Mouse (Mus musculus) heart, embryonic 11.5 days (tissue): Measurements from ENCODE around the gene Gm49673. TPM values are rescaled to one million over a fixed set of nuclear protein-coding genes. Genes with fewer than 3 reads are reported as not detected.
"Not testable (repeated sequence)": the region's sequence is repeated elsewhere in the genome, so short reads cannot be mapped to it uniquely, and the experiment has no call there.

Experiments
- ATAC-seq: fragments of 200-750 bp; cut with Nextera tagmentation; replicated peaks from 2 replicates; pipeline ENCODE4 v1.8.0; 2017; ENCODE audit warnings: moderate library complexity; ENCODE audit not compliant: insufficient number of reproducible peaks, low FRiP score, low TSS enrichment
- H3K27ac ChIP-seq: fragments of 300-500 bp; sonication (generic); 2 replicates; pipeline ENCODE4 v1.5.1; 2014; ENCODE audit warnings: mild to moderate bottlenecking, low read depth, low read length
- H3K27me3 ChIP-seq: fragments of 300-500 bp; sonication (generic); 2 replicates; pipeline ENCODE4 v1.6.1; 2014; ENCODE audit warnings: mild to moderate bottlenecking, low read length, mixed read lengths; ENCODE audit not compliant: control insufficient read depth, insufficient read depth
- H3K36me3 ChIP-seq: fragments of 300-500 bp; sonication (generic); 2 replicates; pipeline ENCODE4 v1.6.1; 2014; ENCODE audit warnings: mild to moderate bottlenecking, low read length, moderate library complexity, mixed read lengths; ENCODE audit not compliant: control insufficient read depth, insufficient read depth
- H3K4me1 ChIP-seq: fragments of 300-500 bp; sonication (generic); 2 replicates; pipeline ENCODE4 v1.6.1; 2014; ENCODE audit warnings: low read length; ENCODE audit not compliant: control insufficient read depth, insufficient read depth
- H3K4me2 ChIP-seq: fragments of 300-500 bp; sonication (generic); 2 replicates; pipeline ENCODE4 v1.6.1; 2014; ENCODE audit warnings: mild to moderate bottlenecking, moderate library complexity
- H3K4me3 ChIP-seq: fragments of 300-500 bp; sonication (generic); 2 replicates; pipeline ENCODE4 v1.5.1; 2014; ENCODE audit warnings: low read depth, low read length
- H3K9ac ChIP-seq: fragments of 300-500 bp; sonication (generic); 2 replicates; pipeline ENCODE4 v1.6.1; 2014; ENCODE audit warnings: mild to moderate bottlenecking, low read depth, low read length, moderate library complexity
- H3K9me3 ChIP-seq: fragments of 300-500 bp; sonication (generic); replicated peaks from 2 replicates; pipeline ENCODE4 v1.6.1; 2016; ENCODE audit warnings: low read length; ENCODE audit not compliant: control insufficient read depth
- whole genome bisulfite sequencing: fragments of 180-500 bp; shearing (Covaris S2); extraction: QIAGEN DNeasy Blood & Tissue Kit; methylation state at CpG from one replicate; pipeline ENCODE4 v1.1.7; 2014; ENCODE audit not compliant: insufficient replicate concordance; 5-methylcytosine and 5-hydroxymethylcytosine counted together
- polyA plus RNA-seq: library from polyadenylated mRNA; unstranded; fragments of >200 nt; fragmentation: Nextera tagmentation; extraction: Ambion mirVana; gene quantifications from 2 replicates; pipeline ENCODE4 v1.2.1, GENCODE M21; 2014

The Gm49673 gene
- polyA plus RNA-seq, 1 experiment from 2014 or later = not detected

- ATAC-seq, H3K36me3 ChIP-seq, H3K4me3 ChIP-seq, H3K27me3 ChIP-seq, H3K4me2 ChIP-seq, H3K4me1 ChIP-seq, H3K9ac ChIP-seq, H3K27ac ChIP-seq, H3K9me3 ChIP-seq: not testable (repeated sequence)
- no CpG with 5 or more reads among the region's 3 CpGs for WGBS
These were observed 24.6 kb downstream of the Gm49673 start for GRCm38 (mm10) chr17:8122974-8123373.

DNA sequence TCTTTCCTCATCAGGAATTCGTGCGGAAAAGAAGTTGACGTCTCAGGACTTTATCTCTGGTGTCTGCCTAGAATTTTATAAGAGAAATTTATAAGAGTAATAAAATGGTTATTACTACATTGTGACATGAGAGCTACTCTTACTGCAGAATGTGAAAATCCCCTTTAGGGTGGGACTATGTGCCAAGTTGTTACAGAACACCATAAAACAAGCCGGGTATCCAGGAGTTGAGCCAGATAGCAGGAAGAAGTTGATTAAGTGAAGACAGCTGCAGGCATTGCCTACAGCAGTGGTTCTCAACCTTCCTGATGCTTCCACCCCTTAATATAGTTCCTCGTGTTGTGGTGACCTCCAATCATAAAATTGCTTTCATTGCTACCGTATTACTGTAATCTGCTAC is 30.7 kb downstream of the Gm49673 start:
- ATAC-seq, H3K27me3 ChIP-seq, H3K4me1 ChIP-seq, H3K9ac ChIP-seq, H3K4me3 ChIP-seq, H3K27ac ChIP-seq, H3K36me3 ChIP-seq, H3K9me3 ChIP-seq, H3K4me2 ChIP-seq: not testable (repeated sequence)
- no CpG with 5 or more reads among the region's 6 CpGs for WGBS

- not testable (repeated sequence) for H3K27me3 ChIP-seq, H3K4me1 ChIP-seq, H3K4me2 ChIP-seq, H3K9ac ChIP-seq, H3K27ac ChIP-seq, H3K4me3 ChIP-seq, ATAC-seq, H3K9me3 ChIP-seq, H3K36me3 ChIP-seq
- WGBS = 67% methylated on average over 6 of the region's 11 CpGs
These were observed 31.2 kb downstream of the Gm49673 start for GRCm38 (mm10) chr17:8116378-8116777.

DNA sequence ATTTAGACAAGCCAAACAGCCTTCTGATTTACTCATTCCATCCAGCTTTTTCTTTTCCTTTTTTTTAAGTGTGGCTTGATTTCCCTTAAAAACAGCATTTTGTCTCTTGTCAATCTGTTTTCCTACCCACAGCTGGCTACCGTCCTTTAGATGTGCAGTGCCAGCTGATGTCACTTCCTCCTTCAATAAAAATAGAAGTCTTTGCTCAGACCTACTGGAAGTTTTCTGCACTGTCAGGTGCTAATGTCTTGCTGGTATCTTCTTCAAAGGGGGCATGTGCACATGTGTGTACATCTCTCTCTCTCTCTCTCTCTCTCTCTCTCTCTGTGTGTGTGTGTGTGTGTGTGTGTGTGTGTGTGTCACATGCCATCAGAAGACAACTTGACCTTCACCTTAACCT is 35.4 kb downstream of the Gm49673 start:
- no CpG with 5 or more reads among the region's 1 CpGs for WGBS
- not testable (repeated sequence) for H3K9me3 ChIP-seq, H3K27me3 ChIP-seq, H3K36me3 ChIP-seq, ATAC-seq, H3K4me3 ChIP-seq, H3K9ac ChIP-seq, H3K4me1 ChIP-seq, H3K27ac ChIP-seq, H3K4me2 ChIP-seq

- not testable (repeated sequence) for H3K4me2 ChIP-seq, H3K4me3 ChIP-seq, H3K9ac ChIP-seq, ATAC-seq, H3K4me1 ChIP-seq, H3K9me3 ChIP-seq, H3K27me3 ChIP-seq, H3K27ac ChIP-seq, H3K36me3 ChIP-seq
- WGBS = 34% methylated on average over 2 of the region's 6 CpGs
These were observed 46.3 kb downstream of the Gm49673 start for GRCm38 (mm10) chr17:8101297-8101609.

GRCm38 (mm10) chr17:8100405-8101296 is 46.9 kb downstream of the Gm49673 start:
- H3K27ac ChIP-seq, ATAC-seq, H3K9me3 ChIP-seq, H3K4me2 ChIP-seq, H3K27me3 ChIP-seq, H3K4me1 ChIP-seq, H3K9ac ChIP-seq, H3K36me3 ChIP-seq, H3K4me3 ChIP-seq: not testable (repeated sequence)
- WGBS = 43% methylated on average over 6 of the region's 26 CpGs

DNA sequence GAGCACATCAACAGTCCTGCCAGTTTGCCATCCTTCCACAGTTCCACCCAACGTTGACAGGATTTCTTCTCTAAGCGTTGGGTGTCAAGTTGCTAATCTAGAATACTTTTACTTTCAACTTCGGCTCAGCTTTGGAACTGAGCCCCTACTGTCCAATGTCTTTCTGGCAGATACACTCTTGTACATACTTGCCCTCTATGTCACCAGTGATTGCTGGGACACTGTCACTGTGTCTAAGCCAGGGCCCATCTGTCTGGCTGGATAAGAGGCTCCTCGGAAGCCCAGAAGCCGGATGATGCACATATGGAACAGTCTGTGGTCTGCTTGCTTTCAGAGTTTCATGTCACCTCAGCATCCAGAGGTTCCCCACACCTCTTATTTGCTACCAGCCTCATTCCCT is 51.4 kb downstream of the Gm49673 start:
- not testable (repeated sequence) for H3K27me3 ChIP-seq, ATAC-seq, H3K4me1 ChIP-seq, H3K9me3 ChIP-seq, H3K36me3 ChIP-seq, H3K4me3 ChIP-seq, H3K9ac ChIP-seq, H3K27ac ChIP-seq, H3K4me2 ChIP-seq
- 50% methylated on average over 3 of the region's 5 CpGs for WGBS

GRCm38 (mm10) chr17:8095653-8096052 is 51.9 kb downstream of the Gm49673 start:
- not testable (repeated sequence) for H3K4me2 ChIP-seq, ATAC-seq, H3K4me3 ChIP-seq, H3K9ac ChIP-seq, H3K27me3 ChIP-seq, H3K9me3 ChIP-seq, H3K36me3 ChIP-seq, H3K4me1 ChIP-seq, H3K27ac ChIP-seq
- 63% methylated on average over 3 of the region's 5 CpGs for WGBS
